Mouse (Mus musculus): Measurements from ENCODE around the gene Tspan5.

Tspan5 gene

GRCm38 (mm10) chr3:138771549-138772333, 29.7 kb downstream of the Tspan5 start:
- DNase-seq (ENCODE audit: low read depth, low spot score): peak; percentile 71

- peak; percentile 70 for DNase-seq (ENCODE audit: low read depth, low spot score)
Observed at GRCm38 (mm10) chr3:138773871-138774606, 32.0 kb downstream of the Tspan5 start.

- DNase-seq (ENCODE audit: low read depth, low spot score): no peak
Observed at GRCm38 (mm10) chr3:138774607-138774943, 32.6 kb downstream of the Tspan5 start.

GRCm38 (mm10) chr3:138775926-138776715, 34.1 kb downstream of the Tspan5 start:
- DNase-seq (ENCODE audit: low read depth, low spot score): no peak

GRCm38 (mm10) chr3:138781492-138781891, 39.5 kb downstream of the Tspan5 start:
- no peak for DNase-seq (ENCODE audit: low read depth, low spot score)

- peak; percentile 96 for DNase-seq (ENCODE audit: low read depth, low spot score)
Observed at GRCm38 (mm10) chr3:138783859-138784640, 42.1 kb downstream of the Tspan5 start.

- DNase-seq (ENCODE audit: low read depth, low spot score): peak; percentile 92
Observed at GRCm38 (mm10) chr3:138784641-138785025, 42.6 kb downstream of the Tspan5 start.

GRCm38 (mm10) chr3:138787758-138788488, 45.9 kb downstream of the Tspan5 start:
- peak; percentile 78 for DNase-seq (ENCODE audit: low read depth, low spot score)

GRCm38 (mm10) chr3:138788489-138788850, 46.5 kb downstream of the Tspan5 start:
- DNase-seq (ENCODE audit: low read depth, low spot score): no peak

- no peak for DNase-seq (ENCODE audit: low read depth, low spot score)
Observed at GRCm38 (mm10) chr3:138789275-138789674, 47.3 kb downstream of the Tspan5 start.

- peak; percentile 79 for DNase-seq (ENCODE audit: low read depth, low spot score)
Observed at GRCm38 (mm10) chr3:138794533-138794932, 52.5 kb downstream of the Tspan5 start.

GRCm38 (mm10) chr3:138795951-138796350, 54.0 kb downstream of the Tspan5 start:
- DNase-seq (ENCODE audit: low read depth, low spot score): peak; percentile 57

- DNase-seq (ENCODE audit: low read depth, low spot score): no peak
Observed at GRCm38 (mm10) chr3:138796583-138796982, 54.6 kb downstream of the Tspan5 start.

- DNase-seq (ENCODE audit: low read depth, low spot score): peak; percentile 78
Observed at GRCm38 (mm10) chr3:138800664-138801411, 58.8 kb downstream of the Tspan5 start.

- DNase-seq (ENCODE audit: low read depth, low spot score): no peak
Observed at GRCm38 (mm10) chr3:138801661-138802060, 59.7 kb downstream of the Tspan5 start.

- peak; percentile 92 for DNase-seq (ENCODE audit: low read depth, low spot score)
Observed at GRCm38 (mm10) chr3:138802722-138803443, 60.9 kb downstream of the Tspan5 start.

- DNase-seq (ENCODE audit: low read depth, low spot score): no peak
Observed at GRCm38 (mm10) chr3:138803444-138804085, 61.6 kb downstream of the Tspan5 start.

GRCm38 (mm10) chr3:138804104-138805048, 62.4 kb downstream of the Tspan5 start:
- peak; percentile 52 for DNase-seq (ENCODE audit: low read depth, low spot score)

Data from brain, adult 2 months (tissue).